Mouse (Mus musculus) forelimb bud, embryonic 11.5 days (tissue): ENCODE measurements around the gene Oosp2.
A peak's percentile ranks its signal among the peaks of the same experiment; 100 is the strongest.

Experiments used
- DNase-seq: peaks from one replicate; pipeline ENCODE4 v3.0.0-alpha.2; 2012; ENCODE audit warnings: low read depth, low spot score

Oosp2 gene

GRCm38 (mm10) chr19:11604603-11605002 lies 55.8 kb downstream of the Oosp2 start, which contains the start of gene Ms4a6d:
TSS of gene Ms4a6d (minus strand) at chr19:11604849.
- DNase-seq, result no peak

GRCm38 (mm10) chr19:11602026-11602425 lies 58.3 kb downstream of the Oosp2 start:
- peak; percentile 24 for DNase-seq

- no peak for DNase-seq
Measured at GRCm38 (mm10) chr19:11601349-11601748, 59.0 kb downstream of the Oosp2 start.
